Mouse (Mus musculus): Measurements from ENCODE around the gene Ugt1a5. TPM values are rescaled to one million over a fixed set of nuclear protein-coding genes. Genes with fewer than 3 reads are reported as not detected.
A peak's percentile ranks its signal among the peaks of the same experiment; 100 is the strongest.

Gene Ugt1a5
- total RNA-seq, 2 experiments from 2014 or later = 0.26 TPM; not detected in 1

DNA sequence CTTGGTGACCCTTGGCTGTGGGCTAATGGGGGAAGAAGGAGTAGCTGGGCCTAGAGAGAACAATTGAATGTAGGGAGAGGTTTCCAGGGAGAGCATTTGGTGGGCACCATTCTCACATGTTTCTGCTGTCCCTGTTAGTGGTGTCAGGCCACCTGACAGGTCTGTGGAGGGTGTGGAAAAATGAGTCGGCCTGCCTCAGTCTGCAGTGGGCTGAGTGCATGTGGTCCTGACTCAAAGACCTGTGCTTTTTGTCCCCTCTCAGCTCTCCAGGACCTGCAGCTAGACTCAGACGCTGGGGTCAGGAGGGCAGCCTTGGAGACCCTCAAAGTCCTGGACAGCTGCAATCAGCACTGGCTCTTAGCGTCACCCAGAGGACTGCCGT, 93.8 kb downstream of the Ugt1a5 start:
- DNase-seq (ENCODE audit: low spot score in 2 of 2) = no peak

DNA sequence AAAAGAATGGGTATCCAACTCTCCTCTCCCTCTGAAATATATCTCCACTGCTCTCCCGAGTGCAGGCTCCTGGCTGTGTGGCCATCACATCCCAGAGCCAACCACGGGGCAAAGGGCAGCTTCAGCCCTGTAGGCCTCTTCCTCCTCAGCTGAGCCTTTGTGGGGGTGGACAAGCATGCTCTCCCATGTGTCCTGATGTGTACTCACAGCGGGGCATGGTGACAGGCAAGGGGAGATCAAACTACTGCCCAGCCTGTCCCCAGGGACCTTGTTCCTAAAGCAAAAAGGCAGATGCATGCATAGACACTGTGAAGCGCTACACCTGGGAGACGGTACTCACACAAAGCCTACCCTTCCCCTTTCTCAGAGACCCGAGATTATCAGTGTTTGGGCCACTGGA, 94.3 kb downstream of the Ugt1a5 start:
- DNase-seq (ENCODE audit: low spot score in 2 of 2) = no peak

DNA sequence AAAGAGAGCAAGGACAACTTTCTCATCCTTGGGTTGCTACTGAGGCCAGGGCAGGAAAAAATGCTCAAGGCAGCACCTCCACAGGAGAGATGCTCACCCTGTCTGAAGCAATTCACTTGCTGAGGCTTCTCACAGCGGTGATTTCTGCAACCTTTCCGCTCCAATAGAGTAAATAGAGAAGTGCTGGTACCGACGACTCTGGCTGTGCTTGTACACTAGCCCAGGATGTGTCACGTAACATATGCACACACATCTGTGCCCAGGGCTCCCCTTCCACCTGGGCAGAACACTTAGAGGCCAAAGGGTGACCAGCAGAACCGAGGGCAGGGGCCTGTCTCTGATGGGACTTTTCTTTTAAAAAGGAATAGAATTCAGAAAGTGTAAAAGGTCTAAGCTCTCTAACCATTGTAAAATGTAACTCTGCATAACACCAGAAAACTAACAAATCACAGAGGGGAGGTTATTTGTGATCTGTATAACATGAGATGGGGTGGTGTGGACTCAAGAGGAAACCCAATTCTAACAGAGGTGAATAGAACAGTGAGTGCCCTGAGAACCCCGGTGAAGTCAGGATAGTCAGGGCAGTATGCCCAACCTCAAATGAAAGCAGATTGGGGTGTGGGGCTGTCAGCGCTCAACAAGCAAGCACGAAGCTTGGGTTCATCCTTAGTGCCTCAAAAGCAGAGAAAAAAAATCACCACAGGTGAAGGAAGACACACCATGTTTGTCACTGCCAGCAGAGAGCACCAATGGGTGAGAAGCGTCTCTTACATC, 95.0 kb downstream of the Ugt1a5 start:
- no peak for DNase-seq (ENCODE audit: low spot score in 2 of 2)

DNA sequence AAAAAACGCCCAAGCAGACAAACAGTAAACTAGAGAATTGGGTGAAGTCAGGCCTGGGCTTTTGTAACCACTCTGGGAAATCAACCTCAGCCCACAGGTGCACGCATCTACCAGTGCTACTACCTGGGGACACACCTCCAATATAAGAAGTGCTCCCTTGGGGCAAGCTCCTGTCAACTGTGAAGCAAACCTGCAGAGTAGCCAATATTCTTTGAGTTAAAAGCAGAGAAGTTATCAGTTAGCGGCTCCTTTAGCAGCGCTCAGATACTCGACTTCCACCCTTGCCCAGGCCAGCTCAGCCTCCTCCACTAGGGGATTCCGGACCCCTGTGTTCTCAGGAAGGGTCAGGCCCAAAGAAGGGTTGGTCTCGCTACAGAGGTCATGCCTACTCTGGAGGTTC, 95.9 kb downstream of the Ugt1a5 start:
- no peak for DNase-seq (ENCODE audit: low spot score in 2 of 2)

DNA sequence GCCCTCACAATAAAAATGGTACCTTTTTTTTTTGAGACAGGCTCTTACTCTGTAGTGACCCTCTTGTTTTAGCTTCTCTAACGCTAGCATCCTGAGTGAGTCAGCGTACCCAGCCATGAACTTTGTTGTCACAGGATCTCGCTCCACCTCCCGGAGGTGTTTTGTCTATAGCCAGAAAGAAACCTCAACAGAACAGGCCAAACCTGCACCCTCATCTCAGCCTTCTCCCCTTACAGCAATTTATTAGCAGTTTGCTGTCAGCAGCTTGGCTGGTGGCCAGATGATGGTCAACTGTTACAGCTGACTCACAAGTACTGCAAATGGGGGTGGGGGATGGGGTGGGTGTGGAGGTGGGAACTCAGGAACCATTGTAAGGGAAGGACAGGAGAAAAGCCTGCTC, 96.4 kb downstream of the Ugt1a5 start:
- peak; percentile 72 to 73 for DNase-seq (ENCODE audit: low spot score in 2 of 2)

DNA sequence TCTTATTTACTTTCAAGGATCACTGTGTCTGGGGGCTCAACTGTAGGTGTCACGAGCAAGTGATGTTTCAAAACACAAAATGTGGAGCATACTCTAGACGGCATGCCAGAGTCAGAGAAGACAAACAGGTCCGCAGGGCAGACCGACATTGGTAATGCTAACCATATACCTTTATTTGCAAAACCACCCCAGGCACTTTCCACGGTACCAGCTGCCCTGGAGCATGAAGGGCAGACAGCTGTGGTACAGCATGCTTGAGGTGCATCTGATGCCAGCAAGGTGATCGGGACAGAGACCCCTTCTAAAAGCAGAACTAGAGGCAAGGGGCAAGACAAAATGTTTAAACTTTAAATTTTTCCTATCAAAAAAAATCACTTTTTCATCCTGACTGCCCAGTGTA, 97.1 kb downstream of the Ugt1a5 start:
- DNase-seq (ENCODE audit: low spot score in 2 of 2) = no peak

DNA sequence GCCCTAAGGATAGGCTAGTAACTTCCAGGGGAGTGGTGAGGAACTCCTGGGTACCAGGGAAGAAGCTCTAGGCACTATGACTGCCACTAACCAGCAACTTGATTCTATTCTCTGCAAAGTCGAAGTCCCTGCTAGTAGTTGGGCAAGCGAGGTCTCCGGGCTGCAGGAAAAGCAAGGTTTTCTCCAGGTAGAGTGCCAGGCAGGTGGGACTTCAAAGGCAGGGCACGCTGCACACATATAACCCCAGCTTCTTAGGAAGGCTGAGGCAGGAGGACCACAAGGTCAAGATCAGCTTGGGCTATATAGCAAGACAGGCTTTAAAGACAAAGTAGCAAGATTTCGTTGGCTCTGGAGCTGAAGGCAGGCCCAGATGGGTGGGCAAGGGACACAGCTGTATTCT, 98.0 kb downstream of the Ugt1a5 start:
- DNase-seq (ENCODE audit: low spot score in 2 of 2) = no peak

DNA sequence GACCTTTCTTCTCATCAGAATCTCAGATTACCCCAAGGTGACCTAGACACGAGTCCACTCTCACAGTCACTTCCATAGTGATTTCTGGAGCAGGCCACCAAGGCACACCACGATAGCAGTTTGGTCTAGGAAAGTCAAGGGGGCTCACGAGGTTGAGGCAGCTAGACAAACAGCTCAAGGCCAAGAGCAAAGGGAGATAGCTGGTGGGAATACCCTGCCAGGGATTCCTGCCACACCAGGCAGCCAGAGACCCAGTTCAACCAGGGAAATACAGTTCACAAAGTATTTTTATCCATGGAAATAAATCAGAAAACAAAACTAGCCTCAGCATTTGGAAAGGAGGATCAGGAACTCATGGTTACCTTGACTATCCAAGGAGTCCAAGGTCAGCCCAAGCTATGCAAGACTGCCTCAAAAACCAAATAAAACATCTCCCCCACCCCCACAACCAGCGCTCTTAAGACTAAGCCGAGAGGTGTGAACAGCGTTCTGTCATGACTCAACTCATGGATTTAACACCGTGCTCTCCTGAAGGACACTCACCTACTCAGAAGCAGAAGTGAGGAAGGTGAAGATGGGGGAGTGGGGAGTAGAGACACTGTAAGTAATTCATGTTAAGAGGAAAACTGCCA, 98.5 kb downstream of the Ugt1a5 start:
- no peak for DNase-seq (ENCODE audit: low spot score in 2 of 2)

DNA sequence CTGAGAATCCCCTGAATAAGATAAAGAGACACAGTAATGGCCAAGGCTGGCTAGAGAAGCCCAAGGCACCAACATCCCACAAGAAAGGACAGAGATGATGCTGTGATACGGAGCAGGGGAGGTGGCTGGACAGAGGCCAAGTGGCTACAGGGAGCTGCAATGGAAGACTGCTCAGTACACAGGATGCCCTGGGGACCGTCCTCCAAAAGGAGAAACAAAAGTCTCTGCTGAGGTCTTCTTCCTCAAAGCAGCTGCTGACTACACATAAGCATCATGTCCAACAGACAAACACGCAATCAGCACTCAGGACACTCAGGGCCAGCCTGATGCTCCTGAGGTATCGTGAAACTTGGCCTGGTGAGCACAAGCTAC, 99.0 kb downstream of the Ugt1a5 start:
- DNase-seq (ENCODE audit: low spot score in 2 of 2) = no peak

DNA sequence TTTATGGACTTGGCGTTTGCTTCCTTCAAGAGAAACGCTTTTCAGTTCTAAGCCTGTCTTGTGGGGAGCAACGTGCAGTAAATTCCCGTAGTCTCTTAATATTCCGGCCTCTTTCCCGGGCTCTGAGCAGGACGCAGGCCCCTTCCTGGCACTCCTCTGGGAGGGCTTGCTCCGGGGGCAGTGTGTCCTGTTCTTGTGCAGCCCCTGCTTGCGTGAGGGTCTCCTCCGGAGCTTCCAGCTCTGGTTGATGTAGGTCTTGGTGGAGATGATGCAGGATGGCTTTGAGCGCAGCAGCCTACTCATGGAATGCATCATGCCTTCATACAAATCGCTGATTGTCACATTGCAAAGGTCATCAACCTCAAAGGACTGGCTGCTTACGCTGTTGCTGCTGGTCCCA, 100.3 kb downstream of the Ugt1a5 start:
- DNase-seq (ENCODE audit: low spot score in 2 of 2) = no peak

DNA sequence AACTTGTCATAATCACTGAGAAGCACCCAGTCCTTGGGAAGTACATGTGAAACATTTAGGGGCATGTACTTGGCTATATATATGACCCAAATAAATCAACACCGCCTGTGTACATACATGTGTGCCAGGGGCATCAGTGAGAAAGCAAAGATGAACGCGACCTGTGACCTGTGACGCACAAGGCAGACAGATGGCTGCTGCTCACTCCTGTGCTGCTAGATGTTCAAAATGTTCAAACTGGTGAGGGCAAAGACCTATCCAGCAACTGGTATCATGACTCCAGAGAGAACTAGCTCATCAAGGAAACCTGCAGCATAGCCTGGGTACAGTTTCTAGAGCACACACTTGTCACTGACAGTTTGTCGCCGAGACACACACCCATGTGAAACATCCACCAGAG, 101.7 kb downstream of the Ugt1a5 start:
- DNase-seq (ENCODE audit: low spot score in 2 of 2) = no peak

DNA sequence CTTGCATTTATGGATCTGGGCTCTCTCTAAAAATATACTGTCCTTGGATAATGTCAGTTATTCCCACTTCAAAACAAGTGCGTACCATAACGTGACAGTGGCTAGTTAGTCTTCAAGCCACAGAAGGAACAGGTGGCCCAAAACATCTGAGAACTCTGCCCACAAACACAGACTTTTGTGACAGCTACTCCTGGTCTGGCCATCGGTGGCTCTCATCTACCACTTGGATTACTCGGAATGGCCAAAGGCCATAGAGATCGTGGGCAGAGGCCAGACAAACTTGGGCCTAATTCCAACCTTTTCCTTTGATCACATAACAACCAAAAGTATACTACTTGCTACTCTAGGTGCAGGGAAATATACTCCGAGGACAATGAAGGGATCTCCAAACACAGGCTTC, 102.3 kb downstream of the Ugt1a5 start:
- DNase-seq (ENCODE audit: low spot score in 2 of 2) = no peak

Other genes with a start within 250 kb of the Ugt1a5 start
- 10 to 100 TPM; 19.8 to 21.4 TPM for gene Usp40, start 157.5 kb upstream of the Ugt1a5 start, total RNA-seq (2021)
- gene Ugt1a10, start 110.6 kb upstream of the Ugt1a5 start, total RNA-seq (2021) = under 1 TPM in 1 of 2 experiments, not detected in 1; 0.20 TPM
- not detected for gene Ugt1a9, start 95.2 kb upstream of the Ugt1a5 start, total RNA-seq (2021)
- not detected for gene Ugt1a8, start 78.2 kb upstream of the Ugt1a5 start, total RNA-seq (2021)
- 1 to 10 TPM; 1.8 to 3.6 TPM for gene Ugt1a7c, start 71.0 kb upstream of the Ugt1a5 start, total RNA-seq (2021)
- 10 to 100 TPM in 1 of 2 experiments, 1 to 10 TPM in 1; 3.5 to 12.0 TPM for gene Ugt1a6b, start 62.8 kb upstream of the Ugt1a5 start, total RNA-seq (2021)
- gene Ugt1a6a, start 31.2 kb upstream of the Ugt1a5 start, total RNA-seq (2021) = 10 to 100 TPM in 1 of 2 experiments, 1 to 10 TPM in 1; 9.8 to 20.9 TPM
- gene Ugt1a2, start 34.6 kb downstream of the Ugt1a5 start, total RNA-seq (2021) = 1 to 10 TPM in 1 of 2 experiments, not detected in 1; 1.3 TPM
- gene Dnajb3, start 39.8 kb downstream of the Ugt1a5 start, total RNA-seq (2021) = 1 to 10 TPM; 2.2 to 3.1 TPM
- 10 to 100 TPM in 1 of 2 experiments, under 1 TPM in 1; 0.22 to 77.3 TPM for gene Ugt1a1, start 45.9 kb downstream of the Ugt1a5 start, total RNA-seq (2021)
- under 1 TPM; 0.33 to 0.51 TPM for gene Mroh2a, start 61.0 kb downstream of the Ugt1a5 start, total RNA-seq (2021)
- gene Hjurp, start 111.6 kb downstream of the Ugt1a5 start, total RNA-seq (2021) = 10 to 100 TPM; 21.7 to 27.4 TPM
- gene Trpm8, start 111.6 kb downstream of the Ugt1a5 start, total RNA-seq (2021) = not detected
- under 1 TPM in 1 of 2 experiments, not detected in 1; 0.63 TPM for gene Spp2, start 240.9 kb downstream of the Ugt1a5 start, total RNA-seq (2021)